Mouse (Mus musculus) E14TG2a.4 (cell line): ENCODE results near the gene Shank1.

Source experiments
- H3K27me3 ChIP-seq: 2 replicates; pipeline ENCODE4 v1.6.1; 2014; ENCODE audit warnings: low read length, control low read depth; ENCODE audit not compliant: insufficient read depth
- H3K36me3 ChIP-seq: 2 replicates; pipeline ENCODE4 v1.6.1; 2014; ENCODE audit warnings: low read length, control low read depth; ENCODE audit not compliant: insufficient read depth
- H3K4me1 ChIP-seq: replicated peaks from 2 replicates; pipeline ENCODE4 v1.6.1; 2014; ENCODE audit warnings: low read depth, low read length, control low read depth
- H3K4me3 ChIP-seq: replicated peaks from 2 replicates; pipeline ENCODE4 v1.5.1; 2014; ENCODE audit warnings: mild to moderate bottlenecking, low read length
- H3K9me3 ChIP-seq: 2 replicates; pipeline ENCODE4 v1.6.1; 2014; ENCODE audit warnings: low read length, control low read depth
- CTCF ChIP-seq: conservative IDR thresholded peaks from 2 replicates; pipeline ENCODE4 v1.5.1; 2014; ENCODE audit warnings: low read length
- NANOG ChIP-seq: IDR thresholded peaks from 2 replicates; pipeline ENCODE4 v1.6.1; 2014; ENCODE audit warnings: borderline replicate concordance, low read length, mixed read lengths
- POU5F1 ChIP-seq: IDR thresholded peaks from 2 replicates; pipeline ENCODE4 v1.6.1; 2014; ENCODE audit warnings: low read length, borderline replicate concordance

Gene Shank1

DNA sequence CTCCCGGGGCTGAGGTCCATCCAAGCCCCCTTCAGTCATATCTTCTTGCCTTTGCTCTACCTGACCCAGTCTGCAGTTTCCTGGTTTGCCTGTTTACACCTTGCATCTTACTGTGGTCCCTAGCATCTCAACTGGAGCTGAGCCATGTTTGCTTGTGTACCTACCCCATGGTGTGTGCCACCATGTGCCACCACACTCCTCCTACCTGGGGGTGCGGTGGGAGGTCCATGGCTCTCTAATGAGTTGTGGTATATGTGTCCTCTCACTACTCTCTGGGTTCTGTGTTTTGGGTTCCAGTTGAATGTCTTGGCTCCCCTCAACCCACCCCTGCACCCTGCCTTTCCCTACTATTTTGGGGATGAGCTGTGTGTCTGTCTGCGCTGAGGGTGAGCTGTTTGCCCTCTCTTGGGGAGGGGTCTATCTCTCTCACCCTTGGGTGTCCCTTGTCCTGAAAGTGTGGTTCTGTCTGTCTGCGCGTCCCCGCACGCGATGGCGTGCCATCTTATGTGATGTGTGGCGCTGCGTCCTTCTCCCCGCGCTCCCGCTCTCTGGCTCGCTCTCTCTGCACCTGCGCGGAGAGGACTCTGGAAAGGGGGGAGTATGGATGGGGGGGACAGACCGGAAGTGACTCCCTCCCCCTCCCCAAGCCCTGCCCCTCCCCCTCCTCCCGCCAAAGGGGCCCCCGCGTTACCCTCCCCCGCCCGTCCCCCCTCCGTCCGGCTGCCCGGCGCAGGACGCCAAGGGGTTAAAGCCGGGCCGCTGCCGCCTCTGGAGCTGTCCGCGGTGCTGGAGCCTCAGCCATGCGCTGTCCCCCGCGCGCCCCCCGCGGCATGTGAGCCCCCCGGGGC is 25.2 kb downstream of the Shank1 start:
- Histone ChIP-seq H3K9me3 (no peaks in the 10 kb centered on the region), H3K27me3 (peaks cover 90% of the 10 kb centered on the region), H3K4me3 (peak overlapping the region; percentile 75), H3K36me3 (no peaks in the 10 kb centered on the region), H3K4me1 (peaks cover 38% of the 10 kb centered on the region)
- TF ChIP-seq CTCF (no peak), NANOG (no peak), POU5F1 (no peak)

DNA sequence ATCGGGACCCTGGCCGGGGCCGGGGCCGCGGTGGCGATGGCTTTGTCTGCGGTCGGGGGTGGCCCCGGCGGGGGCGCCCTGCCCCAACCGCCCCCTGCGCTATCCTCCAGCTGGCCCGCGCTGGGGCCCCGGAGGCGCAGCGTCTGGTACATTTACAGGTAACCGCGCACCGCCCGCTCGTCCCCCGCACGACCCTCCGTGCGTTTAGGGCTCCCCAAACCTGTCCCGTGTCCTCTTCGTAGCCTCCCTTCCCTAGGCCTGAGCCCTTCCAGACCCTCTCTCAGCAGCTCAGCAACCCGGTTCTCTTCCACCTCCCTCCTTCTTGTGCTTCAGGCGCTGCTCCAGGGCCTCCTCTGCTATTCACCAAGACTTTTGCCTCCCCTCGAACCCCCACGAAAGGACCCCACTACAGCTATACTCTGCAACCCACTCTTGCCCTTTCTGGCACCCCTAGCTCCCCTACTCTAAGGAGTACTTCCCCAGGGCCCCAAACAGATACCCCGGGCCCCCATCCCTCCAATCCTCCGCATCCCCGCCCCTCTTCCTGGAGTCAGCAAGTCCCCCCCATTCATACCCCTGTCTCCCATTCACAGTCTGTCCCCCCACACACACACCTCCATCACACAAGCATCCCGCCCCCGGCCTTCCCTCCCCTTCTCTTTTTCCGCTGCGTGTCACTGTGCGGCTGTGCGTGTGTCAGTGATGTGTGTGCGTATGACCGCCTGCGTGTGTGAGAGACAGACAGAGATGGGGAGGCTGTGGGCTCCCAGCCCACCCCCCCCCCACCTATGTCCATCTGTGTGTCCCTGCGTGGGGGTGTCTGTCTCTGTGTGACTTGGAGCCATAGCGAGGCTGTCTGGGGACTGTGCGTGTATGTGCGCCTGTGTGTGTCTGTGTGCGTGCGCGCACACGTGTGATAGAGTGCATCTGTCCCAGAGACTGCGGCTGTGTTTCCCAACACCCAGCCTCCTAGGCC is 26.3 kb downstream of the Shank1 start:
- Histone ChIP-seq H3K4me1 (peaks cover 40% of the 10 kb centered on the region), H3K36me3 (no peaks in the 10 kb centered on the region), H3K4me3 (peak overlapping the region; percentile 75), H3K27me3 (peaks cover 91% of the 10 kb centered on the region), H3K9me3 (no peaks in the 10 kb centered on the region)
- TF ChIP-seq NANOG (no peak), POU5F1 (no peak), CTCF (no peak)

- peak overlapping the region; percentile 75 for H3K4me3 ChIP-seq
- H3K27me3 ChIP-seq: peaks cover 87% of the 10 kb centered on the region
- peaks cover 49% of the 10 kb centered on the region for H3K4me1 ChIP-seq
- no peaks in the 10 kb centered on the region for H3K36me3 ChIP-seq
- TF ChIP-seq POU5F1 (no peak), CTCF (no peak), NANOG (no peak)
- H3K9me3 ChIP-seq: no peaks in the 10 kb centered on the region
These were observed 27.2 kb downstream of the Shank1 start for GRCm38 (mm10) chr7:44337121-44337849.

GRCm38 (mm10) chr7:44340226-44340625 is 30.2 kb downstream of the Shank1 start:
- peaks cover 59% of the 10 kb centered on the region for H3K4me1 ChIP-seq
- H3K9me3 ChIP-seq: no peaks in the 10 kb centered on the region
- H3K27me3 ChIP-seq: peaks cover 58% of the 10 kb centered on the region
- H3K4me3 ChIP-seq: no peak overlapping the region
- TF ChIP-seq CTCF (no peak), POU5F1 (no peak), NANOG (no peak)
- peaks cover under 1% of the 10 kb centered on the region; the same call in 1 of the 2 replicates for H3K36me3 ChIP-seq

- no peak for TF ChIP-seq NANOG
- TF ChIP-seq CTCF: no peak
- TF ChIP-seq POU5F1: no peak
- H3K4me3 ChIP-seq: no peak overlapping the region
- peaks cover 54% of the 10 kb centered on the region for H3K27me3 ChIP-seq
- no peaks in the 10 kb centered on the region for H3K9me3 ChIP-seq
- H3K36me3 ChIP-seq: peaks cover 9% of the 10 kb centered on the region
- H3K4me1 ChIP-seq: peaks cover 56% of the 10 kb centered on the region
These were observed 31.1 kb downstream of the Shank1 start for GRCm38 (mm10) chr7:44341119-44341518.

DNA sequence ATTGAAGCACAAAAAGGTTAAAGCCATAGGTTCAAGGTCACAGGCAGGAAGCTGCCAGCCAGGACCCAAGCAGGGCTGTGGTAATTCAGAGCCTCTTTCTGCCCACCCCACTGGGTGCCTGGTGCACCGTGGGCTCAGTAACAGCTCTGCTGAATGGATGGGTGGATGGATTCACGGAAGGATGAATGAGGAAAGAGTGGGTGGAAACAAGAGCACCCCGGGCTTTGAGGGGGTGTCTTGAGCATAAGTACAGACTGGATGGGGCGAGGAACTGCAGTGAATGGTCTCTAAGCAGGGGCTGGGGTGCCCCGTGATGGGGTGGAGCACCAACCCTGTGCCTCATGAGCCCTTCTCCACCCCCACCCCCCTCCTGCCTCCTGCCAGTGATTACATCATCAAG is 31.7 kb downstream of the Shank1 start:
- no peak for TF ChIP-seq NANOG
- no peak for TF ChIP-seq CTCF
- TF ChIP-seq POU5F1: no peak
- no peaks in the 10 kb centered on the region for H3K9me3 ChIP-seq
- H3K4me3 ChIP-seq: peak overlapping the region; percentile 48; the same call in 1 of the 2 replicates
- peaks cover 50% of the 10 kb centered on the region for H3K4me1 ChIP-seq
- H3K36me3 ChIP-seq: peaks cover 15% of the 10 kb centered on the region
- H3K27me3 ChIP-seq: peaks cover 48% of the 10 kb centered on the region

GRCm38 (mm10) chr7:44343459-44344015 is 33.5 kb downstream of the Shank1 start:
- H3K36me3 ChIP-seq: peaks cover 15% of the 10 kb centered on the region
- peak overlapping the region; percentile 62 for H3K4me3 ChIP-seq
- H3K9me3 ChIP-seq: no peaks in the 10 kb centered on the region
- peaks cover 41% of the 10 kb centered on the region for H3K4me1 ChIP-seq
- TF ChIP-seq CTCF (no peak), POU5F1 (no peak), NANOG (no peak)
- peaks cover 29% of the 10 kb centered on the region for H3K27me3 ChIP-seq
